Mouse (Mus musculus) ovary, postnatal 10 days (tissue): ENCODE measurements around the gene Mt2.
"Not testable (repeated sequence)": the region's sequence is repeated elsewhere in the genome, so short reads cannot be mapped to it uniquely, and the experiment has no call there.

Experiments
- DNase-seq: peaks from one replicate; pipeline ENCODE4 v3.0.0; 2022; ENCODE audit warnings: low spot score

Mt2 gene

GRCm38 (mm10) chr8:94172075-94172808 is at the start of gene Mt2:
Gene Mt2, plus strand, starts transcription at chr8:94172664.
- no peak for DNase-seq

DNA sequence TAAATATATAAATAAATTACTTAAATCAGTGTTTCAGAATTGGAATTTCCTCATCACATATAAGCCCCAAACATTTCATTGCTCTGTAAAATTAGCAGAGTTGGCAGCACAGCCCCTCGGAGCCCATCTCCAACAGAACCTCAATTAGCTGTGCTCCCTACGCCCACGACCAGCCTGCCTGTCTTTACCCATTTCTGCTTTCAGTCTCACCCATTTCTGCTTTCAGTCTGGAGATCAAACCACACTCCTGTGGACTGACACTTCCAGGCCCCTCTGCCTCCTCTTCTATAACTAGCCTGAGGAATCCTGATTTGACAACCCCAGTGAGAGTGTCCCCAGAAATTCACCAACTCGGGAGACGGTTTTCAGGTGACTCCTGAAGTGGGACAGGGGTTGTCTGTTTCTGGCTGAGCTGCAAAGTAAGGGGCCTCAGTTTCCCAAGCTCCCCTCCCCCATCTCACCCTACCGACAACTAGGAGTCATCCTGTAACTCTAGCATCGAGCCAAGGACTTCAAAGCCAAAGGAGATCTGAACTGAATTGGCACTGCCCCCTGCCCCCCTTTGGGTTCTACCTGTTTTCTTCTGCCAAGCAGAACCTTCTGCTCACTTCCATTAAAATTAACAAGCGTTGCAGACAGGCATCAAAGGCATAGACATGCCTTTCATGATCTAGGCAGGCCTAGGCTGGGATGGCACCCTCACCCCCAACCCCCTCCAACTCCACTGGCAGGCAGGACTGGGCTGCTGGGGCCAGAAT is 49.6 kb upstream of the Mt2 start:
- no peak for DNase-seq

- no peak for DNase-seq
Observed at GRCm38 (mm10) chr8:94127711-94128110, 44.8 kb upstream of the Mt2 start.

DNA sequence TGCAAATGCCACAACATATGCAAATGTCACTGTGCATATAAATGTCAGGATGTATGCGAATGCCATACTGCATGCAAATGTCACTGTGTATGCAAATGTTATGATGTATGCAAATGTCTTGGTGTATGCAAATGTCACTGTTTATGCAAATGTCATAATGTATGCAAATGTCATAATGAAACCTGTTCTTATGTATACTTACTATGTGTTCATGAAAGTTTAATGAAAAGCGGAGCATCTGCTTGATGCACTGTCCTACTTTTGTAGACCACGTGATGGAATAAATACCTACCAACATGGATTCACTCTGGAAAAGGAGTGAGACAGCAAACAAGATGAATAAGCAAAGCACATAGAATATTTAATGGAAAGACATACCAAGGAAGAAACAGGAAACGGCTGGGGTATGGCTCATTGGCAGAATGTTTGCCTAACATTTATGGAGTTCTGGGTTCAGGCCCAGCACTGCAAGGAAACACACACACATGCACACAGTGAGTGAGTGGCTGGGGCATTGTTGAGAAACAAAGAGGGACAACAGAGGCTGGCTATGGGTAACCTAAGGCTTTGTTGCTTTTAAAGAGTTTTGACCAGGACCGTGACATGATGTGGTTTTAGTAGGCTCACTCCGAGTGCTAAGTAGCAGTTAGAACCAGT is 43.2 kb upstream of the Mt2 start:
- DNase-seq = no peak

- DNase-seq = no peak
Observed at GRCm38 (mm10) chr8:94130126-94130525, 42.3 kb upstream of the Mt2 start.

DNA sequence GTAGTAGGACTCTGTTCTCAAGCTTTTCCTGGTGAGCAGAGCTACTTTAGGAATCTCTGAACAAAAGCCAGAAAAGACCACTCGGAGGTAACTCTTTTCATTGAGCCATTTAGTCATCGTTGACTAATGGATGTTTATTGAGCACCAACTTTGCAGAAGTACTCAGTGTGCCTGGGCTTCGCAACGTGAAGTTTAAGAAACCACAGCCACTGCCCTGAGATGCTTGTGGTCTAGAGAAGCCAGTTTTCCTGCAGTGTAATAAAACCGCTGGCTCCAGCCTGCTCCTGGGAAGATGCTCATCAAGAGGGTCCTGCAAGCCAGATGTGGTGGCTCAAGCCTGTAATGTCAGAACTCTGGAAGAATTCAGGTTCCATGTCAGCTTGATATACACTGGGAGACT is 40.4 kb upstream of the Mt2 start:
- no peak for DNase-seq

GRCm38 (mm10) chr8:94134601-94135000 is 37.9 kb upstream of the Mt2 start:
- not testable (repeated sequence) for DNase-seq

GRCm38 (mm10) chr8:94135556-94135955 is 36.9 kb upstream of the Mt2 start:
- DNase-seq = no peak

GRCm38 (mm10) chr8:94136192-94136591 is 36.3 kb upstream of the Mt2 start:
- no peak for DNase-seq

DNA sequence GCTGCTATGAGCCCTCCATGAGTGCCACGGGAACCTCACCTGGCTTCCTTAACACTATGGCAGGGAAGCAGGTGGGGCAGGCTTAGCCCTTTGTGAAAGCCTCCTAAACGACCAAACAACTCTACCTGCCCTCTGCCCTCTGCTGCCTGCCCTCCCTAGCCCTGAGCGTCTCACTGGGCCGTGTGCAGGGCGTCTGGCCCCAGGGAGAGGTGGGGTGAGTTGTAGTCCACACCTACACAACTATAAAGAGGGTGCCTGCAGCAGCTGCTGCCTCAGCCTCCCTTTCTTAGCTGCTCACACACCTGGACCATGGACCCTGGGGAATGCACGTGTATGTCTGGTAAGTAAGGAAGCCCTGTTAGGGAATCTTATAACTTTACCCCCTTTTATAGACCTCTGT is 35.5 kb upstream of the Mt2 start, which contains the start of gene Mt4:
Gene Mt4 (plus strand): TSS at position 265 of the 400 bp plus-strand sequence.
- no peak for DNase-seq

GRCm38 (mm10) chr8:94140266-94140795 is 32.1 kb upstream of the Mt2 start:
- DNase-seq = no peak

DNA sequence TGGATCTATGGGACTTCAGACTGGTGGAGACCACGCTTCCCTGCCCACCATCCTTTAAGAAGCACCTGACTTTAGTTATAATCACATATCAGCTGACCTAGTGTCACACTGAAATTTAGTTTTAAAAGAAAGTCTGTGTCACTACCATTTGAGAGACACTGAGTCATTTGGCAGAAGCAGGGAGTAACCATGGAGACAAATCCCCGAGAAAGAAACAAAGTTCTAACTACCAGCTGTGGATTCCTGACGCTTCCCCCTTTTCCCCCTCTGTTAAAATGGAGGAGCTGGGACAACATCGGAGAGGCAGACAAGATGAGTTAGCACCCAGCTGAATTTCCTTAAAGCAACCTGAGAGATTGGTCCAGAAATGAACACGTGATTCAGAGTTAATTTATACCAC is 24.2 kb upstream of the Mt2 start:
- no peak for DNase-seq

- no peak for DNase-seq
Observed at GRCm38 (mm10) chr8:94150925-94151324, 21.5 kb upstream of the Mt2 start.

GRCm38 (mm10) chr8:94152513-94153300 is 19.8 kb upstream of the Mt2 start, which contains the start of gene Mt3:
Gene Mt3, plus strand, starts transcription at chr8:94152607.
- DNase-seq = peak; percentile 7

- no peak for DNase-seq
Observed at GRCm38 (mm10) chr8:94153451-94153850, 19.0 kb upstream of the Mt2 start.

GRCm38 (mm10) chr8:94154537-94154936 is 17.9 kb upstream of the Mt2 start:
- DNase-seq = no peak

- DNase-seq = no peak
Observed at GRCm38 (mm10) chr8:94156092-94156491, 16.4 kb upstream of the Mt2 start.

DNA sequence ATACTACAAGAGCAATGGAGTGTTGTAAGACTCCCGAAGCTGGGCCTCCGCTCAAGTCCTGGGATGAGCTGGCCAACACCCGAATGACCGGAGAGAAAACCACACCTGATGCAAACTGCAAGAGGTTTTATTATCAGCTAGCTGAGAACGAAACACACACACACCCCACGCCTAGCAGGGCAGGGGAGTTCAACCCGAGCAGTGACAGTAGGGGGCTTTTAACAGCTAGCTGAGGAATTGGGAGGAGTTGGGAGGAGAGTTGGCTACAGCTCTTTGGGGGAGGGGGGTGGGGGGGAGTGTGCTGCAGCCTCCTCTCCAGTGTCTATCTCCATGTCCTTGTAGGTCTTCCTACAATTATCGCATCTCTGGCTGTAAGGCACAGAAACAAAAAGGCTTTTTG is 6.7 kb upstream of the Mt2 start:
- DNase-seq = not testable (repeated sequence)

DNA sequence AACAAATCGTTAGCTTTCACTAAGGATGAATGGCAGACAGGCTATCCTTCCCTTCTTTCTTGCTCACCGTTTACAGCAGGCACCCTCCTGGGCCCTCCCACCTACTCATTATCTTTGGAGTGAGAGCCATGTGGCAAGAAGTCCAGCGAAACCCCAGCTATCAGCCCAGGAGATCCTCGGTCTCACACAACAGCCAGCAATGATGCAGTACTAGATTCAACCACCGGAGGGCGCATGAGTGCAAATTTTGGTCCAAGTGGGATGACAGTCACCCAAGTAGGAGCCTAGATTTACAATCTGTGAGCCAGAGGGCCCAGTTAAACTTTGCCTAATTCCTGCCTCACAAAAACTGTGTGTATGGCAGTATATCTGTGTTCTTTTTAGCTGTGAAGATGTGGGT is 5.2 kb upstream of the Mt2 start:
- peak; percentile 90 for DNase-seq

- no peak for DNase-seq
Observed at GRCm38 (mm10) chr8:94169547-94169946, 2.9 kb upstream of the Mt2 start.

GRCm38 (mm10) chr8:94171321-94171755 is 1.1 kb upstream of the Mt2 start:
- no peak for DNase-seq
